Mouse (Mus musculus) E14TG2a.4 (cell line): ENCODE results near the gene Cpeb4.

ENCODE experiments used
- CTCF ChIP-seq: conservative IDR thresholded peaks from 2 replicates; pipeline ENCODE4 v1.5.1; 2014; ENCODE audit warnings: low read length
- POU5F1 ChIP-seq: IDR thresholded peaks from 2 replicates; pipeline ENCODE4 v1.6.1; 2014; ENCODE audit warnings: low read length, borderline replicate concordance

- TF ChIP-seq CTCF (no peak), POU5F1 (no peak)
Measured at GRCm38 (mm10) chr11:31861149-31861890, 10.7 kb upstream of the Cpeb4 start.
